Mouse (Mus musculus): Measurements from ENCODE around the gene Kat14.

GRCm38 (mm10) chr2:144414646-144415045, 45.9 kb downstream of the Kat14 start:
- TF ChIP-seq ELF1 (IDR thresholded peaks at IDR 0.05; ENCODE audit: low read depth, low read length) (no peak), ZNF384 (IDR thresholded peaks at IDR 0.05; ENCODE audit: low read depth, low read length) (no peak), CTCF (IDR thresholded peaks at IDR 0.05 in 2 of 3, conservative IDR thresholded peaks at IDR 0.05 in 1 of 3; ENCODE audit: control insufficient read depth in 1 of 3, insufficient read depth in 1 of 3, low read depth in 2 of 3, low read length in 3 of 3, poor library complexity in 1 of 3, severe bottlenecking in 1 of 3) (no peak), RAD21 (IDR thresholded peaks at IDR 0.05; ENCODE audit: low read depth, low read length) (no peak), POLR2A (IDR thresholded peaks at IDR 0.05; ENCODE audit: control insufficient read depth in 1 of 2, insufficient read depth in 1 of 2, low read depth in 1 of 2, low read length in 2 of 2, poor library complexity in 1 of 2) (no peak), ZMIZ1 (IDR thresholded peaks at IDR 0.05; ENCODE audit: low read depth, low read length) (no peak), MEF2A (IDR thresholded peaks at IDR 0.05; ENCODE audit: extremely low read depth, insufficient replicate concordance, low read depth, low read length, poor library complexity, severe bottlenecking) (no peak), NRF1 (IDR thresholded peaks at IDR 0.05; ENCODE audit: insufficient read depth, low read depth, low read length, poor library complexity, severe bottlenecking) (no peak), EP300 (IDR thresholded peaks at IDR 0.05; ENCODE audit: low read depth in 1 of 2, low read length in 2 of 2) (no peak), MAX (IDR thresholded peaks at IDR 0.05; ENCODE audit: low read length) (no peak), USF1 (IDR thresholded peaks at IDR 0.05; ENCODE audit: low read depth, low read length) (no peak), GATA1 (IDR thresholded peaks at IDR 0.05; ENCODE audit: low read depth, low read length) (no peak)
